Mouse (Mus musculus): ENCODE data around the gene Olfr1138. TPM values are rescaled to one million over a fixed set of nuclear protein-coding genes. Genes with fewer than 3 reads are reported as not detected.

Gene Olfr1138
- not detected for polyA plus RNA-seq (2017; shearing (Covaris generic))

DNA sequence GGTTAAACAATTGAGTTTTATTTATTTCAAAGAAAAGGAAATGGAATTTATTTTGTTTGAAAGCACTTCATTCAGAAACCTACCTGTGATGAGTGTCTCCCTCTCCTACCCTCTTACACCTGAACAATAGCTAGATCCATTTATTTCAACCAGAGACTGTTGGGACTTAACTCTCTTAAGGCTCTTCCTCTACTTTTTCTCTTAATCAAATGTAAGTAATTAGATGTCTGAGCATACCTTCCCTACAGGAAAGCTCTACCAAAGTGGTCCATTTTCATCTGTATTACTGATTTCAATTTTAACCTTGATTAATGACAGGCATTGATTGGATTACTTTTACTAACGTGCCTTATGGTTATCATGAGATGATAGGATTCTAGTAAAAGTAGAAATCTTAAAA is at the start of gene Olfr1138:
Gene Olfr1138, minus strand, starts transcription at position 101 of the 400 bp plus-strand sequence.

DNA sequence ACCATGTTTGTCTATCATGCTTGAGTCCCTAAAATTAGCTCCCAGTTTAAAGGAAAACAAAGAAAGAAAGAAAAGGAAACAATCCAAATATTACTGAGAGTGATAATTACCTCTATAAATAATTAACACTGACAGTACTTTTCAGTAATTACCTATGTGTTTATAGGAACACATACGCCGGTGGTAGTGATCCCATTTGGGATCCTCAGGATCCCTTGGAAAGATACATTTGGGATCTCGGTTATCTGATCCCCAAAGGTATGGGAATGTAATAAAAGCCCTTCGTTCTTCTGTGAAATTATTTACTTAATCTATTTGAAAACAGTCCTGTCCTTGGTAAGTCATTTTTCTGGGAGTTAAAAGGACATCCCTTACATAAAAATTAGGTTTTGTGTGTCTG is 39.4 kb upstream of the Olfr1138 start, which contains the start of gene Olfr152:
Gene Olfr152, plus strand, starts transcription at position 301 of the 400 bp plus-strand sequence.

DNA sequence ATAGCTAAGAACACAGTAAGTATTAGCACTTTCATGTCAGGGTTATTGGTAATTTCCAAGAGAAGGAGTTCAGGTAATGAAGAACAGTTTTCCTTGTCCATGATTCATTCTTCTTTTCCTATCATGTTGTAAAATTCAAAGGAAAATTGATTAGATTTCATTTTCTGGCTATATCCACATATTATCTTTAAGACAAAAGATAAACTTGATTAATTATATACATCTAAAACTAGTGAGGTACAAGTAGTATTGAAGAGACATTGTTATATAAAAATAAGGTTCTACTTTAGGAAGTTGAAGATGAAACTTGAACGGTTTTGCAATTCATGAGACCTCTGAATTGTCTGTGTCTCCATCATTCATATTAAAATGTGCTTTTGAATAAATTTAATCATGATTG is 14.1 kb upstream of the Olfr1138 start, which contains the start of gene Olfr1141:
Gene Olfr1141, minus strand, starts transcription at position 101 of the 400 bp plus-strand sequence.

DNA sequence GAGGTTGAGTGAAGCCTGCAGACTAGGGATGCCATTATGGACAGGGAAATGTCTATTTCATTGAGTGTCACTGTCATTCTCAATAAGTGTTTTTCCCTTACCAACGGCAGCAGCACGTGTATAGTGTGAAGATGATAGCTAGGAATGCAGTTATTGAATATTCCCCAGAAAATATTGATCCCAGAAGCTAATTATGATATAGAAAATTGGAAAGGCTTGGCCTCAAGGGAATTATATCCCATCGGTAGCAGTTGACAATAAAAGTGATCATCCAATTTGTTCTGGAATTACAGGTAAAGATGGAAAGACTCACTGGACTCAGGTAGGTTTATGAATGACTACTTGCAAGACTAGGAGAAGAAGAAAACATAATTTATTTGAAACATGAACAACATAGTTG is 3.7 kb upstream of the Olfr1138 start, which contains the start of gene Olfr1140:
Gene Olfr1140, plus strand, starts transcription at position 301 of the 400 bp plus-strand sequence.

DNA sequence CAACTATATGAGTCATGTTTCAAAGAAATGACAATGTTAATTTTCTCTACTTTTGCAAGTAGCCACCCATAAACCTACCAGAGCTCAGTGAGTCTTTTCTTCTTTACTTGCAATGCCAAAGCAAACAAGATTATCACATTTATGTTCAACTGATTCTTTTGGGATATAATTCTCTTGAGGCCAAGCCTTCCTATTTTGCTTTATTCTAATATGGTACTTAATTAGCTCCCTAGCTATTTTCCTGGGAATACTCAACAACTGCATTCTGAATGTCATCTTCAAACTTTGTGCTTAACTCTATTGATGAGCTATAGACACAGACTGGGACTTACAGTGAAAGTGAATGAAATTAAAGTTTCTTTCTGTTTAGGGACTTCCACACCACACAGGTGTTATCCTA is 26.7 kb downstream of the Olfr1138 start, which contains the start of gene Olfr1137:
Gene Olfr1137, minus strand, starts transcription at position 101 of the 400 bp plus-strand sequence.

DNA sequence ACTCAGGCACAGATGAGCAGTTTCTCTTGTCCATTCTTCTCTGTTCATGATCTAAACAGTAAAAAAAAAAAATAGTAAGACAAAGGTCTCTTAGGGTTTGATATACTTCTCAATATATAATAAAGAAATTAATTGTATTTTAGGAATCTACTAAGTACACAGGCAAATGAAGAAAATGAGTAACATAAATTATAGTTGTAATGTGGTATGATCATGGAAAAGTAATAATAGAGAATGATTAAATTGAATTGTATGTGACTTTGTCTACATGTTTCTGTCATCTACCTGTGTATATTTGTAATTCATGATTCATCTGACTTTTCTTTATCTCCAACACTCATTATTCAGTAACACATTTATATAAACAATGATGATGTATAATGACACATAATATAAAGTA is 45.9 kb downstream of the Olfr1138 start, which contains the start of gene Olfr1136:
Gene Olfr1136, minus strand, starts transcription at position 101 of the 400 bp plus-strand sequence.

Other genes starting within 250 kb of the Olfr1138 start
- gene Pramel7, start 242.9 kb downstream of the Olfr1138 start, polyA plus RNA-seq (2017; shearing (Covaris generic)) = not detected
- not detected for gene Pramel6, start 233.4 kb downstream of the Olfr1138 start, polyA plus RNA-seq (2017; shearing (Covaris generic))
- not detected for gene Olfr153, start 208.2 kb downstream of the Olfr1138 start, polyA plus RNA-seq (2017; shearing (Covaris generic))
- gene Olfr1128, start 194.4 kb downstream of the Olfr1138 start, polyA plus RNA-seq (2017; shearing (Covaris generic)) = not detected
- gene Olfr1129, start 166.1 kb downstream of the Olfr1138 start, polyA plus RNA-seq (2017; shearing (Covaris generic)) = 0.07 TPM
- gene Olfr1130, start 133.8 kb downstream of the Olfr1138 start, polyA plus RNA-seq (2017; shearing (Covaris generic)) = not detected
- gene Olfr1131, start 112.9 kb downstream of the Olfr1138 start, polyA plus RNA-seq (2017; shearing (Covaris generic)) = 0.13 TPM
- not detected for gene Olfr1132, start 102.4 kb downstream of the Olfr1138 start, polyA plus RNA-seq (2017; shearing (Covaris generic))
- gene Olfr1133, start 92.6 kb downstream of the Olfr1138 start, polyA plus RNA-seq (2017; shearing (Covaris generic)) = not detected
- gene Olfr1134, start 81.5 kb downstream of the Olfr1138 start, polyA plus RNA-seq (2017; shearing (Covaris generic)) = not detected
- gene Olfr1135, start 66.3 kb downstream of the Olfr1138 start, polyA plus RNA-seq (2017; shearing (Covaris generic)) = not detected
- gene Olfr1136, start 46.0 kb downstream of the Olfr1138 start, polyA plus RNA-seq (2017; shearing (Covaris generic)) = not detected
- not detected for gene Olfr1137, start 26.8 kb downstream of the Olfr1138 start, polyA plus RNA-seq (2017; shearing (Covaris generic))
- not detected for gene Olfr1140, start 3.8 kb upstream of the Olfr1138 start, polyA plus RNA-seq (2017; shearing (Covaris generic))
- not detected for gene Olfr1141, start 14.0 kb upstream of the Olfr1138 start, polyA plus RNA-seq (2017; shearing (Covaris generic))
- not detected for gene Olfr152, start 39.5 kb upstream of the Olfr1138 start, polyA plus RNA-seq (2017; shearing (Covaris generic))
- gene Olfr1143, start 60.6 kb upstream of the Olfr1138 start, polyA plus RNA-seq (2017; shearing (Covaris generic)) = not detected
- not detected for gene Olfr1145, start 69.8 kb upstream of the Olfr1138 start, polyA plus RNA-seq (2017; shearing (Covaris generic))
- gene Olfr1148, start 90.6 kb upstream of the Olfr1138 start, polyA plus RNA-seq (2017; shearing (Covaris generic)) = not detected
- not detected for gene Olfr1150-ps1, start 104.0 kb upstream of the Olfr1138 start, polyA plus RNA-seq (2017; shearing (Covaris generic))
- gene Olfr1151, start 115.9 kb upstream of the Olfr1138 start, polyA plus RNA-seq (2017; shearing (Covaris generic)) = 0.11 TPM
- gene Olfr1152, start 126.5 kb upstream of the Olfr1138 start, polyA plus RNA-seq (2017; shearing (Covaris generic)) = 0.05 TPM
- not detected for gene Olfr1153, start 155.0 kb upstream of the Olfr1138 start, polyA plus RNA-seq (2017; shearing (Covaris generic))
- not detected for gene Olfr1154, start 165.2 kb upstream of the Olfr1138 start, polyA plus RNA-seq (2017; shearing (Covaris generic))
- not detected for gene Olfr1155, start 205.2 kb upstream of the Olfr1138 start, polyA plus RNA-seq (2017; shearing (Covaris generic))
- 0.12 TPM for gene Olfr1156, start 213.1 kb upstream of the Olfr1138 start, polyA plus RNA-seq (2017; shearing (Covaris generic))
- gene Olfr1157, start 228.3 kb upstream of the Olfr1138 start, polyA plus RNA-seq (2017; shearing (Covaris generic)) = not detected
- gene Olfr74, start 234.7 kb upstream of the Olfr1138 start, polyA plus RNA-seq (2017; shearing (Covaris generic)) = not detected